Comparison of ENCODE assay signal across 1 mouse cellular context in the genomic region with DNA sequence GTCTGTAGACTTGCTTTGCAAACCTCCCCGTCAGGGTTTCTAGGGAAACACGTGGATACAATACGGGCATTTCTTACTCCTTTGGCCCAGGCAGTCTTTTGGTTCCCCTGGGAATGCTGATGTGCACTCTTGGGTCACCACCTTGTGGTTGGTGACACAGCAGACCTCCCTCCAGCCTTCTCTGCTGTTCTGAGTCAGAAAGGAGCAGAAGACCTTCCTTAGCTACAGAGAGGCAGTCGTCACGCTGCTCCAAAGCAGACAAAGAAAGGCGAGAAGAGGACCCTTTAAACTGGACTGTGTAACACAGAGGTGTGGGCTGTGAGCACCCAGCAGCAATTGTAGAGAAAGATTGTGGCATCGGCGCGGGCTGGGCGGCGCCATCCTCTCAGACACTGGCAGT.
TF ChIP-seq lines count a peak whose summit lies in the region.

No protein-coding gene starts in this region.

TF ChIP-seq in CH12.LX, 34 proteins besides CTCF, POLR2A, EP300 and RAD21:
- TF ChIP-seq PAX5 (IDR thresholded peaks at IDR 0.05; ENCODE audit: low read length) (no peak), JUND (conservative IDR thresholded peaks at IDR 0.05; ENCODE audit: low read depth, low read length) (peak; percentile 43), MEF2A (IDR thresholded peaks at IDR 0.05; ENCODE audit: borderline replicate concordance, low read depth, low read length) (0 out of 2 replicates have a peak, but pooled peaks have one; percentile 41), TBP (conservative IDR thresholded peaks at IDR 0.05; ENCODE audit: low read depth, low read length) (no peak), HCFC1 (IDR thresholded peaks at IDR 0.05; ENCODE audit: low read depth, low read length) (no peak), ETS1 (conservative IDR thresholded peaks at IDR 0.05; ENCODE audit: low read depth, low read length) (peak; percentile 90), ZNF384 (IDR thresholded peaks at IDR 0.05; ENCODE audit: low read depth, low read length) (no peak), KAT2A (IDR thresholded peaks at IDR 0.05; ENCODE audit: insufficient replicate concordance, low read length) (0 out of 2 replicates have a peak, but pooled peaks have one; percentile 48), ZMIZ1 (IDR thresholded peaks at IDR 0.05; ENCODE audit: low read depth, low read length) (no peak), MYC (IDR thresholded peaks at IDR 0.05; ENCODE audit: low read depth, low read length) (peak; percentile 89), E2F4 (IDR thresholded peaks at IDR 0.05; ENCODE audit: insufficient replicate concordance, low read depth, low read length) (no peak), GABPA (IDR thresholded peaks at IDR 0.05; ENCODE audit: insufficient replicate concordance, low read depth, low read length) (no peak), MAZ (IDR thresholded peaks at IDR 0.05; ENCODE audit: low read depth, low read length) (no peak; the same call in 1 of the 2 replicates), CHD1 (IDR thresholded peaks at IDR 0.05; ENCODE audit: low read depth, low read length) (no peak), USF1 (IDR thresholded peaks at IDR 0.05; ENCODE audit: low read depth, low read length) (no peak), ZKSCAN1 (IDR thresholded peaks at IDR 0.05; ENCODE audit: borderline replicate concordance, low read depth, low read length) (no peak), SIN3A (IDR thresholded peaks at IDR 0.05; ENCODE audit: low read length) (peak; percentile 53; the same call in 1 of the 2 replicates), IRF4 (IDR thresholded peaks at IDR 0.05; ENCODE audit: low read depth, low read length) (peak; percentile 90), TCF12 (IDR thresholded peaks at IDR 0.05; ENCODE audit: low read depth, low read length) (peak; percentile 65; the same call in 1 of the 2 replicates), UBTF (IDR thresholded peaks at IDR 0.05; ENCODE audit: low read depth, low read length) (no peak), JUN (IDR thresholded peaks at IDR 0.05; ENCODE audit: insufficient read depth, low read depth, low read length) (peak; percentile 53; the same call in 1 of the 2 replicates), MAX (IDR thresholded peaks at IDR 0.05; ENCODE audit: low read length) (peak; percentile 93), ZC3H11A (IDR thresholded peaks at IDR 0.05; ENCODE audit: low read depth, low read length) (no peak), RCOR1 (conservative IDR thresholded peaks at IDR 0.05; ENCODE audit: low read depth, low read length) (no peak), MXI1 (IDR thresholded peaks at IDR 0.05; ENCODE audit: low read depth, low read length) (peak; percentile 81; the same call in 1 of the 2 replicates), NRF1 (IDR thresholded peaks at IDR 0.05; ENCODE audit: low read depth, low read length) (no peak), POLR2AphosphoS2 (IDR thresholded peaks at IDR 0.05; ENCODE audit: low read depth, low read length) (no peak), NELFE (IDR thresholded peaks at IDR 0.05; ENCODE audit: low read depth, low read length) (no peak), SMC3 (IDR thresholded peaks at IDR 0.05; ENCODE audit: low read depth, low read length) (peak; percentile 35; the same call in 1 of the 2 replicates), ELF1 (IDR thresholded peaks at IDR 0.05; ENCODE audit: low read depth, low read length) (no peak), USF2 (conservative IDR thresholded peaks at IDR 0.05; ENCODE audit: low read depth, low read length) (no peak), BHLHE40 (IDR thresholded peaks at IDR 0.05; ENCODE audit: low read depth, low read length) (peak; percentile 94), MAFK (IDR thresholded peaks at IDR 0.05; ENCODE audit: insufficient replicate concordance, low read length) (peak; percentile 82), CHD2 (IDR thresholded peaks at IDR 0.05; ENCODE audit: low read length) (peak; percentile 28; the same call in 1 of the 2 replicates)
